Mouse (Mus musculus): Measurements from ENCODE around the gene Gstt4.
"Not testable (repeated sequence)": the region's sequence is repeated elsewhere in the genome, so short reads cannot be mapped to it uniquely, and the experiment has no call there.

The Gstt4 gene

GRCm38 (mm10) chr10:75789841-75790240 lies 32.5 kb downstream of the Gstt4 start:
- no peak for DNase-seq (ENCODE audit: low read depth in 2 of 2, low spot score in 2 of 2)

GRCm38 (mm10) chr10:75789081-75789735 lies 33.1 kb downstream of the Gstt4 start:
- DNase-seq (ENCODE audit: low read depth in 2 of 2, low spot score in 2 of 2) = no peak

GRCm38 (mm10) chr10:75788277-75788676 lies 34.1 kb downstream of the Gstt4 start:
- DNase-seq (ENCODE audit: low read depth in 2 of 2, low spot score in 2 of 2) = no peak

DNA sequence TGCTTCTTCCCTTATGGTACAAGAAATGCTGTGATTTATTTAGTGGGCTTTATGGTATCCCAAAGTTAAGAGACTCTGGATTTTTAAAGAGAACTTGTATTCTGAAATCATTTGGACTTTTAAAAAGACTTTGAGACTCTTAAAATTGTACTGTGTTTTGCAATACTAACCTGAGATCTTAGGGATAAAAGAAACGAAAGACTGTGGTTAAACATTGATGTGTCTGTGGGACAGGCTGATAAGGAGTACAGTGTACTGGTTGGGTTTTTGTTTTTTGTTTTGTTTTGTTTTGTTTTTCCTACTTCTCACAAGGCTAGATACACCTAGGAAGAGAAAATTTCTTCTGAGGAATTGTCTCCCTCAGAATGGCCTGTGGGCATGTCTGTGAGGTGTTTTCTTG lies 36.9 kb downstream of the Gstt4 start:
- DNase-seq (ENCODE audit: low read depth in 2 of 2, low spot score in 2 of 2) = no peak

DNA sequence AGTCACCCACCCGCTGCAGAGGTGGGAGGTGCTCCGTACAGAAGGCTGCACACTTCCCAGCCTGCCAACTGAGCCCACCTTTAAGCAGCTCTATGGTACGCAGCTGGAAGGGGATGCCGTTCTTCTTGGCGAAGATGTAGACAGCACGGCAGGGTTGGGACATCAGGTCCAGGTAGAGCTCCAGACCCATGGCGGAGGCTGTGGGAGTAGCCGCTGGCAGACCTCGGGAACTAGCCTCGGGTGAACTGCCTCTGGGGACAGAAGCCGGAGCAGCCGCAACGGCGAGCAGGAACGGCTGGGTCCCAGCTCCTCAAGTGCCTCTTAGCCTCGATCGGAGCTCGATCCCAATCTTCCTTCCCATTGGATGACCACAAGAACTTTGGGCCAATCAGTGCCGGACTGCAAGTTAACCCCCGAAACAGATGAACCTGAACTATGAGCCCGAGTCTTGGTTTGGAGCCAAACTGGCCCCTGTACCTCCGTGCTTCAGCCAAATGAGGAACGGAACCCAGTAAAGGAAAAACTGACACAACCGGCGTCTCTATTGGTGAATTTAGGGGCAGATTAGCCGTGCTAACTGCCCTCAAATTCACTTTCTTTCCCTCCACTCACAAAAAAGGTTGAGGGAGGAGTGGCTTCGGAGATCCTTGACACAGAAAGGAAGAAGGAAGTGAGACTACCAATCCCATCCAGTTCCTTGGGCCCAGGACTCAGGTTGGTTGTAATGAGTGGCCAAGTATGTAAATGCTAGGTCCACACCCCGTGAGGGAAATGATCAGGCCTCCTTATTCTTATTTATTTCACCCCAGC lies 41.4 kb downstream of the Gstt4 start, which contains the start of the genes Gm20441 and Gstt3:
Gene Gm20441, minus strand, starts transcription at position 186 of the 810 bp plus-strand sequence.
Gene Gstt3, minus strand, starts transcription at position 646 of the 810 bp plus-strand sequence.
- DNase-seq (ENCODE audit: low read depth in 2 of 2, low spot score in 2 of 2) = no peak

GRCm38 (mm10) chr10:75779206-75780174 lies 42.9 kb downstream of the Gstt4 start:
- DNase-seq (ENCODE audit: low read depth in 2 of 2, low spot score in 2 of 2) = no peak

DNA sequence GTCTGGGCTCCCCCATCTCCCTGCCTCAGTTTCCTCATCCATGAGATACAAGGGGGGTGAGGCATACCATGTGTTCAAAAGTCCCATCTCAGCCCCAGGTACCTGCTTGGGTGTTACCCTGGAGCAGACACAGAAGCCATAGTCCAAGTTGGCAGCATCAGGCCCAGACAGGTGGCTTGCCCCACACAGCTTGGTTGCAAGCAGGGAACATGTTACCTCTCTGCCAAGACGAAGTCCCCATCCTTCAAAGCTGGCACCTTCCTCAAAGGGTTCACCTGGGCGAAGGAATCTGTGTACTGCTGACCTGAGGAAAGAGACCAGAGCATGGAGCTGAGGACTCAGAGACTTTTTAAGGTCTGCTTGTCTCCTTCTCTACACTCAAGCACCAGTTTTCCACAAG lies 44.5 kb downstream of the Gstt4 start:
- DNase-seq (ENCODE audit: low read depth in 2 of 2, low spot score in 2 of 2) = no peak

GRCm38 (mm10) chr10:75776562-75776961 lies 45.8 kb downstream of the Gstt4 start:
- DNase-seq (ENCODE audit: low read depth in 2 of 2, low spot score in 2 of 2) = no peak

GRCm38 (mm10) chr10:75774587-75774986 lies 47.8 kb downstream of the Gstt4 start:
- DNase-seq (ENCODE audit: low read depth in 2 of 2, low spot score in 2 of 2) = no peak

DNA sequence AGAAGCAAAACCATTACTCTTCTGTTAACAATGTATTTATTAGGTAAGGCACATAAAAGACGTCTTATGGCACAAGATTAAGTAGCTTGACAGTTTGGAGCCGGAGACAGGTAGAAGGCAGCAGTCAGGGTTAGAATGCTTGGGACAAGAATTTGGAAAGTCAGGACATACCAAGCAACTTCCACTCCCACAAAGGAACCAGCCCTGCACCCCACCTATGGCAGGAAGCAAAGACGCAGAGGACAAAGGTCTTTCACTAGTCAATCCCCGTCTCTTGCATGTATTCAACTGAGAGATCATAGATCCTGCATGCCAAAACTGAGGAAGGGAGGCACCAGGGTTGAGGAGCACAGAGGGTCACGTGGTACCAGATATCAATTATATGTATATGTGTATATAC lies 48.2 kb downstream of the Gstt4 start:
- no peak for DNase-seq (ENCODE audit: low read depth in 2 of 2, low spot score in 2 of 2)

DNA sequence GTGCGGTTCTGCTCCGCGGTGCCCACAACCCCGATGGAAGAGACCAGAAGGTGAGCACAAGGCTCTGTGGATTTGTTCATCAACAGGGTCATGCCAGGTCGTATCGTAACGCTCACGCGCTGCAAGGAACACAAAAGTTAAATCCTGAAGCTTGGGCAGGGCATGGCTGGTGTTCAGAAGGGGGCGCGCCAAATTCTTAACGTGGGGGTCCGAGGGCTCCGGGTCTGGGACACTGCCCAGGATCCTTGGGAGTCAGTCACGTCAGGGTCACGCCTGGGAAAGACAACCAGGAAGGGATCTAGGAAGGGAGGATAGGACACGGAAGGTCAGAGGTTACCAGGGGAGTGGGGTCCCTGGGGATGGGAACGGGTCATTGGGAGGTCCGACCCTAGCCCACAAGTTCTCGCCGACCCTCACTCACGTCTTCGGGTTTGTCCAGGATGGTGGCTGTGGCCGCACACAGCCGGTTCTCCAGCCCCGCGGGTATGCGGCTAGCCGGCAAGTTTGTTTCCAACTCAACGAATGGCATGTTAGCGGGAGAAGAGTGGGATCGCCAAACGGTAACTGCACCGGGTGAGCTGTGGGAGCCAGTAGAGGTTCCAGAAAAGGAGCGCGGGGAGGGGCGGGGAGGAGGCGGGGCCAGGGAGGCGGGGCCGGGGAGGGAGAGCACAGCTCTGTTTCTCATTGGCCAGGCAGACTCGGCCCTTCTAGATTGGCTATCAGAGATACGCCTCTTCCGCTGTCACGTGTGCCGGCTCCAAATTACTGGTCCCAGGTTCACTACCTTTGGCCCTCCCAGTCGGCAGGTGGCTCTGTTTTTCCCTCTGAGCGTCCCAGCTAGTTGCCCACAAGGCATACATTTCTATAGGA lies 49.3 kb downstream of the Gstt4 start, which contains the start of gene Ddt:
Gene Ddt, minus strand, starts transcription at position 620 of the 870 bp plus-strand sequence.
- peak; percentile 69 to 72 for DNase-seq (ENCODE audit: low read depth in 2 of 2, low spot score in 2 of 2)

DNA sequence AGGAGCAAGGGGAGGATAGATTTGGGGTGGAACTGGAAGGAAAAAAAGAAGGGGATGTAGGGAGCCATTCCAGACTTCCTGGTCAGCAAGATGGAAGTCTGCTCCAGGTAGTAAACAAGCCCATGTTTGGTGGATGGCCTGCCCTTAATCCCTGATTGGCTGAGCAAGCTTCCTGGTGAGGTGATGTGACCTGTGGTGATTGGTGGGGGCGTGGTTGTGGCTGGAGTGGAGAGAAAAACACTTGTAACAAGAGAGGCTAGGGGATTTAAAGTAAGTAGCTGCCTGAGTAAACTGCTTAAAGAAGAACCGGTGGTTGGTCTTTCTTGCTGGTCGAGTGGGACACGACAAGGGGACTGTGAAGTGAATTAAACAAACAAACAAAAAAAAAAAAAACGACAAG lies 54.6 kb downstream of the Gstt4 start:
- DNase-seq (ENCODE audit: low read depth in 2 of 2, low spot score in 2 of 2) = not testable (repeated sequence)

DNA sequence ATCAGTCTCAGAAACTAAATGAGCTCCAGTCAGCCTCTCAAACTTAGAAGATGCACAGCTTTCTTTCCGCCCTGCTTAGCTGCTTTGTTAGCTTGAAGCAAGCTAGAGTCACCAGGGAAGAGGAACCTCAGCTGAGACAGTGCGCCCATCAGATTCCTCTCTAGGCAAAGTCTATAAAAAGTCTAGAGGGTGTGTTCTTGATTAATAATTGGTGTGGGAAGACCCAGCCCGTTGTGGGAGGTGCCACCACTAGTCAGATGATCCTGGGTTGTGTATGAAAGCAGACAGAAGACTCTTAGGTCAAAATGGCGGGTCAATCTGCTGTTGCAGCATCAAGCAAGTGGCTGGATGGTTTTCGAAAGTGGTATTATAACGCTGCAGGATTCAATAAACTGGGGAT lies 55.5 kb downstream of the Gstt4 start:
- no peak for DNase-seq (ENCODE audit: low read depth in 2 of 2, low spot score in 2 of 2)

All from CD8-positive naive resting alpha-beta T cell, adult 2 months (primary cell).